28 mouse cellular contexts compared by ENCODE assay signal in genomic region chr9:78233121-78233695, GRCm38 (mm10). TPM values are rescaled to one million over a fixed set of nuclear protein-coding genes. Genes with fewer than 3 reads are reported as not detected.
ATAC-seq lines count a peak whose summit lies in the region.
"Not testable (repeated sequence)": the region's sequence is repeated elsewhere in the genome, so short reads cannot be mapped to it uniquely, and the experiment has no call there.
"Had no signal": no experiment of that assay in that cellular context is flagged by ENCODE, and none has a peak within 500 bp of the region (broad histone marks: within the 10 kb centered on the region; RNA-seq: fewer than 3 reads in every experiment).

No protein-coding gene starts in this region.

- H3K4me1 ChIP-seq in midbrain, embryonic 12.5 days; neural tube, embryonic 12.5 days: not testable (repeated sequence)

- not testable (repeated sequence) for H3K4me3 ChIP-seq in midbrain, embryonic 12.5 days; neural tube, embryonic 12.5 days

- H3K4me2 ChIP-seq in midbrain, embryonic 12.5 days (replicated peaks); neural tube, embryonic 12.5 days (replicated peaks): not testable (repeated sequence)

- H3K27me3 ChIP-seq in midbrain, embryonic 12.5 days; neural tube, embryonic 12.5 days (replicated peaks): not testable (repeated sequence)

- H3K9ac ChIP-seq in midbrain, embryonic 12.5 days (replicated peaks); neural tube, embryonic 12.5 days: not testable (repeated sequence)

- ATAC-seq in cerebellum, adult (ENCODE audit: insufficient number of reproducible peaks, low FRiP score, low TSS enrichment), result 0 out of 2 replicates have a peak, but pooled peaks have one; percentile 36
- ATAC-seq in erythroid progenitor cell, adult 5-6 weeks (replicated peaks; ENCODE audit: low FRiP score, poor library complexity, severe bottlenecking), result peak; percentile 64
- ATAC-seq in frontal cortex, adult (ENCODE audit: low TSS enrichment), result peak; percentile 27; the same call in 1 of the 2 replicates
- peak; percentile 75 for ATAC-seq in megakaryocyte, adult 5-6 weeks (ENCODE audit: poor library complexity, severe bottlenecking)
- peak; percentile 34; the same call in 1 of the 2 replicates for ATAC-seq in midbrain, embryonic 12.5 days (ENCODE audit: low FRiP score, low read depth)
- 0 out of 2 replicates have a peak, but pooled peaks have one; percentile 50 for ATAC-seq in neural tube, embryonic 12.5 days (ENCODE audit: low FRiP score, low read depth)

- WGBS in midbrain, embryonic 12.5 days, result no CpG with 5 or more reads among the region's 10 CpGs
- no CpG with 5 or more reads among the region's 10 CpGs for WGBS in neural tube, embryonic 12.5 days

- H3K36me3 ChIP-seq in midbrain, embryonic 12.5 days; neural tube, embryonic 12.5 days: not testable (repeated sequence)

- not testable (repeated sequence) for H3K9me3 ChIP-seq in midbrain, embryonic 12.5 days; neural tube, embryonic 12.5 days

- H3K27ac ChIP-seq in midbrain, embryonic 12.5 days (replicated peaks); neural tube, embryonic 12.5 days: not testable (repeated sequence)

RNA-seq across cellular contexts. Expression of gene Gsta1, which starts 2.8 kb away (rescaled TPM):
- not detected in 2 replicates for total RNA-seq in erythroid progenitor cell, adult 5-6 weeks (2015; ENCODE audit: low replicate concordance)
- not detected in 2 replicates for total RNA-seq in erythroid progenitor cell, adult 5-6 weeks (2017; ENCODE audit: low replicate concordance)
- not detected in 2 replicates for total RNA-seq in megakaryocyte, adult 5-6 weeks (2015)
- not detected in 2 replicates for total RNA-seq in megakaryocyte, adult 5-6 weeks (2017)
- not detected in 2 replicates for polyA plus RNA-seq in midbrain, embryonic 12.5 days (2016; fragmentation: Nextera tagmentation; extraction: Ambion mirVana)
- not detected in 2 replicates for polyA plus RNA-seq in neural tube, embryonic 12.5 days (2016; fragmentation: Nextera tagmentation; extraction: Ambion mirVana)
- total RNA-seq: adrenal gland, adult 18-20 months; ES-E14; gastrocnemius, postnatal 14 days; gastrocnemius, postnatal 4 days; hindbrain, postnatal 0 days had no signal
- polyA plus RNA-seq: cerebellum, adult 2 months; cortical plate, adult 2 months; embryonic facial prominence, embryonic 10.5 days; forebrain, embryonic 11.5 days; forebrain, embryonic 16.5 days; frontal cortex, adult 2 months; heart, embryonic 12.5 days; heart, embryonic 15.5 days; hindbrain, embryonic 11.5 days; hindbrain, embryonic 14.5 days; hindbrain, postnatal 0 days; inflammation-experienced regulatory T-cells, adult 6 months had no signal

RNA-seq across cellular contexts. Expression of gene Gm3776, which starts 23.7 kb away (rescaled TPM):
- not detected in 2 replicates for total RNA-seq in erythroid progenitor cell, adult 5-6 weeks (2015; ENCODE audit: low replicate concordance)
- not detected in 2 replicates for total RNA-seq in erythroid progenitor cell, adult 5-6 weeks (2017; ENCODE audit: low replicate concordance)
- not detected in 2 replicates for total RNA-seq in megakaryocyte, adult 5-6 weeks (2015)
- not detected in 2 replicates for total RNA-seq in megakaryocyte, adult 5-6 weeks (2017)
- polyA plus RNA-seq in midbrain, embryonic 12.5 days (2016; fragmentation: Nextera tagmentation; extraction: Ambion mirVana), result not detected in 2 replicates
- polyA plus RNA-seq in neural tube, embryonic 12.5 days (2016; fragmentation: Nextera tagmentation; extraction: Ambion mirVana), result not detected in 2 replicates
- total RNA-seq: adrenal gland, adult 18-20 months; adrenal gland, postnatal 10 days; adrenal gland, postnatal 36 days; ES-E14; gastrocnemius, adult 2 months; gastrocnemius, postnatal 14 days; gastrocnemius, postnatal 4 days; heart, postnatal 10 days; hindbrain, postnatal 0 days had no signal
- polyA plus RNA-seq: cerebellum, adult 2 months; cortical plate, adult 2 months; embryonic facial prominence, embryonic 10.5 days; embryonic facial prominence, embryonic 13.5 days; forebrain, embryonic 11.5 days; forebrain, embryonic 16.5 days; frontal cortex, adult 2 months; heart, embryonic 12.5 days; heart, embryonic 15.5 days; hindbrain, embryonic 11.5 days; hindbrain, embryonic 14.5 days; hindbrain, postnatal 0 days; inflammation-experienced regulatory T-cells, adult 6 months had no signal

RNA-seq across cellular contexts. Expression of gene Gsta4, which starts 50.6 kb away (rescaled TPM):
- total RNA-seq in erythroid progenitor cell, adult 5-6 weeks (2015; ENCODE audit: low replicate concordance), result 2.5 TPM in 1 of 2 replicates, not detected in the other
- total RNA-seq in erythroid progenitor cell, adult 5-6 weeks (2017; ENCODE audit: low replicate concordance), result 1.5 TPM in 1 of 2 replicates, not detected in the other
- 0.27 TPM in 1 of 2 replicates, not detected in the other for total RNA-seq in megakaryocyte, adult 5-6 weeks (2015)
- not detected in 2 replicates for total RNA-seq in megakaryocyte, adult 5-6 weeks (2017)
- 20.3 and 24.3 TPM in 2 replicates for polyA plus RNA-seq in midbrain, embryonic 12.5 days (2016; fragmentation: Nextera tagmentation; extraction: Ambion mirVana)
- polyA plus RNA-seq in neural tube, embryonic 12.5 days (2016; fragmentation: Nextera tagmentation; extraction: Ambion mirVana), result 40.2 and 40.3 TPM in 2 replicates

RNA-seq across cellular contexts. Expression of gene Gm10639, which starts 56.5 kb away (rescaled TPM):
- not detected in 2 replicates for total RNA-seq in erythroid progenitor cell, adult 5-6 weeks (2015; ENCODE audit: low replicate concordance)
- not detected in 2 replicates for total RNA-seq in erythroid progenitor cell, adult 5-6 weeks (2017; ENCODE audit: low replicate concordance)
- total RNA-seq in megakaryocyte, adult 5-6 weeks (2015), result not detected in 2 replicates
- total RNA-seq in megakaryocyte, adult 5-6 weeks (2017), result not detected in 2 replicates
- polyA plus RNA-seq in midbrain, embryonic 12.5 days (2016; fragmentation: Nextera tagmentation; extraction: Ambion mirVana), result not detected in 2 replicates
- not detected in 2 replicates for polyA plus RNA-seq in neural tube, embryonic 12.5 days (2016; fragmentation: Nextera tagmentation; extraction: Ambion mirVana)
- total RNA-seq: adrenal gland, postnatal 10 days; adrenal gland, postnatal 36 days; ES-E14; gastrocnemius, adult 2 months; gastrocnemius, postnatal 14 days; gastrocnemius, postnatal 4 days; heart, postnatal 10 days; heart, postnatal 36 days; hindbrain, postnatal 0 days had no signal
- polyA plus RNA-seq: cerebellum, adult 2 months; cortical plate, adult 2 months; embryonic facial prominence, embryonic 10.5 days; embryonic facial prominence, embryonic 13.5 days; forebrain, embryonic 11.5 days; forebrain, embryonic 16.5 days; frontal cortex, adult 2 months; heart, embryonic 12.5 days; heart, embryonic 15.5 days; hindbrain, embryonic 11.5 days; hindbrain, embryonic 14.5 days; hindbrain, postnatal 0 days; inflammation-experienced regulatory T-cells, adult 6 months had no signal
